Mouse (Mus musculus) ZHBTc4 (cell line): ENCODE data around the gene Rbfox2.
"Not testable (repeated sequence)": the region's sequence is repeated elsewhere in the genome, so short reads cannot be mapped to it uniquely, and the experiment has no call there.

Experiments used
- DNase-seq: peaks from one replicate; pipeline ENCODE4 v3.0.0-alpha.2; 2011; ENCODE audit warnings: low read depth, low spot score

Rbfox2 gene

DNA sequence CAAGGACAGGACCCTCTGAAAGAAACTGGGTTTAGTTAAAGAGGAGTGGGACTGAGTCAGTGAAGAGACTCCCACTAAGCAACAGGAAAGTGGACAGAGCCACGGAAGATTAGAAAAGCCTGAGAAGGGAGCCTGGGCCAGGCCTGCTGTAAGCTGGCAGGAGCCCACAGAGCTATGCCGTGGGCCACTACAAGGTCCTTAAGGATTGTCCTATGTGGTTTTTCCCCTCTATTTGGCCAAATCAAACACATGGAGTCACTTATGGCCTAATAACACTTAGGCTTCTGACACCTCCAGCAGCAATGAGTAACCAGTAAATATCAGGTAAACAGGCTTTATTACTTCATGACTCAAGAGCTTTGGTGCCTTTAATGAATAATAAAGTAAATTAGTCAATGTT is 31.2 kb downstream of the Rbfox2 start:
- no peak for DNase-seq

GRCm38 (mm10) chr15:77273947-77274346 is 32.9 kb downstream of the Rbfox2 start:
- DNase-seq: no peak

DNA sequence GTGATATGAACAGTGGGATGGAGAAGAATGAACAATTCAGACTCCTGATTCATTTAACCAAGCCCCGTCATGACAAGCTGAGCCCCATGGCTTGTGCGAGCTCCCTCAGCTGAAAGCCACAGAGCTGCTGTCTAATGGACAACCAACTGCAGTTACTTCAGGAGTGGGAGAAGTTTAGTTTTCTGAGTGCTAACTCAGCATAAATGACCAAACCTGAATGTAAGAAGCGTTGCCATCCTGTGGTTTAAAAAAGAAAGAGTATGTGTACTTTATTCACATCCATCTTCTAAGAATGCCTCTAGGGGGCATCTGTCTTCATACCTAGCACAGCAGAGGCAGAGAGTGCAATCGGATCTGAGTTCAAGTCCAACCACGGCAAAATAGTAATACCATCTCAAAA is 35.5 kb downstream of the Rbfox2 start:
- no peak for DNase-seq

- DNase-seq: not testable (repeated sequence)
Measured at GRCm38 (mm10) chr15:77269496-77269895, 37.3 kb downstream of the Rbfox2 start.

DNA sequence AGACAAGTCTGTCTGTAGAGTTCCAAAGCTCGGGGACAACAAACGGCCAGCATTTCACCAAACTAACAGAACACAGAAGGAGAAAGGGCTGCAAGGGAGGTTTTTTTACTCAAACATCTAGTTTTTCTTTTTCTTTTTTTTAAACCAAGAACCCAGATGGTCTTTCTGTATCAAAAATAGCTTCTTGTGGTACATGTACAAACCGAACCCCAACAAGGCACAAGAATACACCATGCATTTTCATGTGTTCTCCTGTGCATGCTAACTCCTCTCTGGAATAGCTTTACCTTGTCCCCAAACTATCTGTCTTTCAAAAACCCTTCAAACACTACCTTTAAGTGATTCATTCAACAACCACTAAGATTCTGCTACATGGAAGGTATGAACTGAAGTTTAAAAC is 38.4 kb downstream of the Rbfox2 start:
- no peak for DNase-seq

GRCm38 (mm10) chr15:77265318-77265717 is 41.5 kb downstream of the Rbfox2 start:
- no peak for DNase-seq

- no peak for DNase-seq
Measured at GRCm38 (mm10) chr15:77264314-77264713, 42.5 kb downstream of the Rbfox2 start.

DNA sequence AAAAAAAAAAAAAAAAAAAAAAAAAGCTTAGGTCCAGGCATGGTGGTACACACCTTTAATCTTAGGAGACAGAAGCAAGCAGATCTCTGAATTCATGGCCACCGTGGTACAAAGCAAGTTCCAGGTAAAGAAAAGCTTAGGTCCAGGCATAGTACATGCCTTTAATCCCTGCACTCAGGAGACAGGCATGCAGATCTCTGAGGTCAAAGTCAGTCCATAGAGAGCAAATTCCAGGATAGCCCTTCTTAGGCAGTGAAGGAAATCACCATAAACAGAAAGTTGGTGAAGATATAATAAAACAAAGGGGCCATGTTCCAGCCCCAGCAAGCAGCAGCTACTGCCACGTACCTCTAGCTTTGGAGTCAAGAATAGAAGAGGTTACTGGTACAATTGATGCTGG is 44.0 kb downstream of the Rbfox2 start:
- no peak for DNase-seq

DNA sequence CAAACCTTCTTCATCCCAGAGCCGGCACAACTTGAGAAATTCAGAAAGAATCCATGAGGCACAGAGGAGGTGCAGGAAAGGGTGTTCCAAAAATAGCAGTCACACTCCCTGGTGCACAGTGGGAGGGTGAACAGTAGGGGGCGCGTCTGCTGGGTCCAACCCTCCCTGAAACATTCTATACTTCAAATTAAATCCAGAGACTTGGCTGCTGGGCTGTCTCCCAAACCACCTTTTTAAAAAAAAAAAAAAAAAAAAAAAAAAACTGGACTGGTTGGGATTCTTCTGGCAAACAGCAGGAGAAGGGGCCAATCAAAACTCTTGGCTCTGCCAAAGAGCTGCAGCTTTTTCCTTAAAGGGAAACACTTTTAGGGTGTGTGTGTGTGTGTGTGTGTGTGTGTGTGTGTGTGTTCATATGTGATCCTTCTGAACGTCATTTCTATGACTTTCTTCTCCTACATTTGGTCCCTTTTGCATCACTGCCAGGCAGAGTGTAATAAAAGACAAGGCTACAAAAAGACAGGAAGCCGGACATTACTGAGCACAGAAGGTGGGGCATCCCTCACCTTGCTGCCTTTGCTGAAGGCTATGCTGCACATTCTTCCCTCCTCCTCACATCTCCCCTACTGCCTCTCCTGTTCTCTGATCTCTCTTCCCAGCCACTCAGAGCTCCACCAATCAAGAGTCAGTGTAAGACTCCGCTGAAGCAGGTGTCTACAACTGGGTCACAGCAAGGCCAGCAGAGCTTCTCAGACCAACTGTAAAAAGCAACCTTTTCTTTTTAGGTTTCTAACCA is 49.2 kb downstream of the Rbfox2 start:
- DNase-seq: peak; percentile 80

DNA sequence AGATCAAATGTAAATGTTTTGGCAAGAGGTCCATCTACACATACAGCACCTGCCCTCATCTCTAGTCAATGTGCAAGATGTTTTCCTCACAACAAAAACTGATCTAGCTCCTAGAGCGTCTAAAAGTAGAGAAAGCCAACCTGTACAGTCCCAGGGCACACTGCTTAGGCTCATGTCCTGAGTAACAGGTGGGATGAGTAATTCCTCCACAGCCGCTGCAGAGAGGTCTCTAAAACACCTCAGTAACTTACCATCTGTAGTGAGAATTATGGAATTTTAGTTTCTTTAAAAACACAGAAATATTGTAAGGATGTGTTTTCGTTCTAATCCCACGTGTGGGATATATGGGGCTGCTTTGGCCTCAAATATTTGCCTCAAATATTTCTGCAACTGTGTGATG is 50.0 kb downstream of the Rbfox2 start:
- no peak for DNase-seq

- DNase-seq: no peak
Measured at GRCm38 (mm10) chr15:77254636-77255035, 52.2 kb downstream of the Rbfox2 start.

DNA sequence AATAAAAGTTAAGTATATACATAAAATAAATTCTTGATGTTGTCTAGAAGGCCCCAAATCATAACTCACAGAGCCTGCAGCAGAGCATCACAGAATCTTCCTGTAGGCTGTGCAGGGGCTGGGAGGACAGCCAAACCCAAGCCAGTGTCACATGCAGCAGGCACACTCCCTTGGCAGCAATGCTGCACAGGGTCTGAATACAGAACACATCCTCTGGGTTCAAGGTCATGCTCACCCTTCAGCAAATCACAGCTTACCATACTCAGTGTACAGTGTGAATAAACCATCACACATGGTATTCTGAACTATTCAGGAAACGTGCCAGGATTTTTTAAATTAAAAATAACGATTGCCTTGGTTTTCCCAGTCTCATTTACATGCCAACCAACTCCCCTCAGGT is 52.7 kb downstream of the Rbfox2 start:
- peak; percentile 24 for DNase-seq

GRCm38 (mm10) chr15:77251706-77252105 is 55.1 kb downstream of the Rbfox2 start:
- no peak for DNase-seq

DNA sequence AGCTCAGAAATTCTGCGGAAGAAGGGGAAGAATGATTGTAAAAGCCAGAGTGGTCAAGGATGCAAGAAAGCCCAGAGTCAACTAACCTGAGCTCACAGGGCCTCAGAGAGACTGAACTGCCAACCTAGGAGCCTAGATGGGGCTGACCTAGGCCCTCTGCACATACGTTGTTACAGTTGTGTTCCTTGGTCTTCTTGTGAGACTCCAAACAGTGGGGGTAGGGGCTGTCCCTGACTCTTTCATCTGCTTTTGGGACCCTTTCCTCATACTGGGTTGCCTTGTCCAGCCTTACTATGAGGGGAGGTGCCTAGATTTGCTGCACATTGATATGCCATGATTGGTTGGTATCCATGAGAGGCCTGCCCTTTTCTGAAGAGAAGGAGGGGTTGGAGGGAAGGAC is 56.0 kb downstream of the Rbfox2 start:
- no peak for DNase-seq

- no peak for DNase-seq
Measured at GRCm38 (mm10) chr15:77249421-77249820, 57.4 kb downstream of the Rbfox2 start.

DNA sequence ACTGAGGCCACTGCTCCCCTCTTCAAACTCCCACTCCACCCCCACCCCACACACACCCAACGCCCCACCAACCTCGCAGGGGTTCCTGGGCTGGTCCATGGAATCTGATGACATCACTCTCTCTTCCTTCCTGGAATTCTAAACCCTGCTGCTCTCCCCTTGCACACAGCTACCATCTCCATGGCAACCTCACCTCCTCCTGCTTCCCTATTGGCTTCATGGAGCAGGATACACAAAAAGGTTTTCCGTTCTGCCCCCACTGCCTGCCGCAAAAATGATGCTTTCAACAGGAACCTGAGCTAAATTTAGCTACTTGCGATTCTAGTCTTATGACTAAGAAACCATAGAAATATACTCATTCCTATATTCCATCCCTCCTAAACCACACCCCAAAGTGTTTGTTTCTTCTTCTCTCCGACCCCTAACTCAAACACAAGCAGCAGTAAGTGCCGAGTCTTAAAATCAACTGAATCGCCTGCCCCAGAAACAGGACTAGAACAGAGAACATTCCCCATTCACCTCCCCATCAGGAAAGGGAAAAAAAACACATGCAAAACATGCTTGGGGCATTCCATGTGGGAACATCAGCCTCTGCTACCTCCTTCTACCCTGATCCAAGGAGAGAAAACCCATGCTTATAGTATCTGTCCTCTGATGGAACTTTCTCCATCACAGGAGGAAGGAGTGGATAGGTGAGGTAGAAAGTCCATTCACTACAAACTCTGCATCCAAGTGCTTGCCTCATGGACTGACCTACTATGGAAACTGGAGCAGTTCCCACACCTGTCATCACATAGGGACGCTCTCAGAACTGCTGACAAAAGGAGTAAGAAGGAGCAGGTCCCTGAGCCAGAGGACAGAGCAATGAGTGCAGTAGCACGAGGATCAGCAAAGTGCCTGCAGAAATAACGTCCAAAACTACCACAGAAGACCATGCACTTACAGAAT is 61.1 kb downstream of the Rbfox2 start:
- peak; percentile 57 for DNase-seq

- no peak for DNase-seq
Measured at GRCm38 (mm10) chr15:77244634-77245033, 62.2 kb downstream of the Rbfox2 start.

- DNase-seq: no peak
Measured at GRCm38 (mm10) chr15:77243876-77244560, 62.8 kb downstream of the Rbfox2 start.

- no peak for DNase-seq
Measured at GRCm38 (mm10) chr15:77240607-77241006, 66.2 kb downstream of the Rbfox2 start.

GRCm38 (mm10) chr15:77239564-77239963 is 67.2 kb downstream of the Rbfox2 start:
- no peak for DNase-seq

GRCm38 (mm10) chr15:77237661-77238060 is 69.1 kb downstream of the Rbfox2 start:
- no peak for DNase-seq

- DNase-seq: no peak
Measured at GRCm38 (mm10) chr15:77236055-77236567, 70.7 kb downstream of the Rbfox2 start.
